Mouse (Mus musculus): ENCODE results near the gene Smim15.

Gene Smim15

GRCm38 (mm10) chr13:108044222-108044941, at the start of gene Smim15:
Gene Smim15 (plus strand): TSS chr13:108044446.
- DNase-seq (ENCODE audit: low spot score) = peak; percentile 89

- DNase-seq (ENCODE audit: low spot score) = no peak
Measured at GRCm38 (mm10) chr13:107995211-107995610, 49.0 kb upstream of the Smim15 start.

GRCm38 (mm10) chr13:107996301-107996700, 47.9 kb upstream of the Smim15 start:
- no peak for DNase-seq (ENCODE audit: low spot score)

GRCm38 (mm10) chr13:108007861-108008260, 36.4 kb upstream of the Smim15 start:
- DNase-seq (ENCODE audit: low spot score) = no peak

GRCm38 (mm10) chr13:108013110-108013509, 31.1 kb upstream of the Smim15 start:
- no peak for DNase-seq (ENCODE audit: low spot score)

- no peak for DNase-seq (ENCODE audit: low spot score)
Measured at GRCm38 (mm10) chr13:108013839-108014238, 30.4 kb upstream of the Smim15 start.

- DNase-seq (ENCODE audit: low spot score) = no peak
Measured at GRCm38 (mm10) chr13:108015166-108015565, 29.1 kb upstream of the Smim15 start.

GRCm38 (mm10) chr13:108017349-108017748, 26.9 kb upstream of the Smim15 start:
- DNase-seq (ENCODE audit: low spot score) = no peak

GRCm38 (mm10) chr13:108025802-108026201, 18.4 kb upstream of the Smim15 start:
- DNase-seq (ENCODE audit: low spot score) = no peak

GRCm38 (mm10) chr13:108032789-108033188, 11.5 kb upstream of the Smim15 start:
- no peak for DNase-seq (ENCODE audit: low spot score)

- DNase-seq (ENCODE audit: low spot score) = peak; percentile 34
Measured at GRCm38 (mm10) chr13:108039375-108039774, 4.9 kb upstream of the Smim15 start.

- no peak for DNase-seq (ENCODE audit: low spot score)
Measured at GRCm38 (mm10) chr13:108039902-108040301, 4.3 kb upstream of the Smim15 start.

GRCm38 (mm10) chr13:108040451-108040850, 3.8 kb upstream of the Smim15 start:
- no peak for DNase-seq (ENCODE audit: low spot score)

- DNase-seq (ENCODE audit: low spot score) = peak; percentile 48
Measured at GRCm38 (mm10) chr13:108041358-108041757, 2.9 kb upstream of the Smim15 start.

GRCm38 (mm10) chr13:108043431-108044221, 620 bp upstream of the Smim15 start:
- DNase-seq (ENCODE audit: low spot score) = peak; percentile 68

GRCm38 (mm10) chr13:108045646-108046045, 1.4 kb downstream of the Smim15 start:
- no peak for DNase-seq (ENCODE audit: low spot score)

- DNase-seq (ENCODE audit: low spot score) = no peak
Measured at GRCm38 (mm10) chr13:108046071-108046470, 1.8 kb downstream of the Smim15 start.

GRCm38 (mm10) chr13:108046891-108047290, 2.6 kb downstream of the Smim15 start:
- no peak for DNase-seq (ENCODE audit: low spot score)

- no peak for DNase-seq (ENCODE audit: low spot score)
Measured at GRCm38 (mm10) chr13:108047364-108047763, 3.1 kb downstream of the Smim15 start.

- DNase-seq (ENCODE audit: low spot score) = no peak
Measured at GRCm38 (mm10) chr13:108056896-108057295, 12.7 kb downstream of the Smim15 start.

GRCm38 (mm10) chr13:108060286-108060885, 16.1 kb downstream of the Smim15 start:
- DNase-seq (ENCODE audit: low spot score) = no peak

- DNase-seq (ENCODE audit: low spot score) = no peak
Measured at GRCm38 (mm10) chr13:108060936-108061578, 16.8 kb downstream of the Smim15 start.

All from yolk sac, embryonic 10.5 days (tissue).